Mouse (Mus musculus): Measurements from ENCODE around the gene Psmd8.
"Not testable (repeated sequence)": the region's sequence is repeated elsewhere in the genome, so short reads cannot be mapped to it uniquely, and the experiment has no call there.

The Psmd8 gene

DNA sequence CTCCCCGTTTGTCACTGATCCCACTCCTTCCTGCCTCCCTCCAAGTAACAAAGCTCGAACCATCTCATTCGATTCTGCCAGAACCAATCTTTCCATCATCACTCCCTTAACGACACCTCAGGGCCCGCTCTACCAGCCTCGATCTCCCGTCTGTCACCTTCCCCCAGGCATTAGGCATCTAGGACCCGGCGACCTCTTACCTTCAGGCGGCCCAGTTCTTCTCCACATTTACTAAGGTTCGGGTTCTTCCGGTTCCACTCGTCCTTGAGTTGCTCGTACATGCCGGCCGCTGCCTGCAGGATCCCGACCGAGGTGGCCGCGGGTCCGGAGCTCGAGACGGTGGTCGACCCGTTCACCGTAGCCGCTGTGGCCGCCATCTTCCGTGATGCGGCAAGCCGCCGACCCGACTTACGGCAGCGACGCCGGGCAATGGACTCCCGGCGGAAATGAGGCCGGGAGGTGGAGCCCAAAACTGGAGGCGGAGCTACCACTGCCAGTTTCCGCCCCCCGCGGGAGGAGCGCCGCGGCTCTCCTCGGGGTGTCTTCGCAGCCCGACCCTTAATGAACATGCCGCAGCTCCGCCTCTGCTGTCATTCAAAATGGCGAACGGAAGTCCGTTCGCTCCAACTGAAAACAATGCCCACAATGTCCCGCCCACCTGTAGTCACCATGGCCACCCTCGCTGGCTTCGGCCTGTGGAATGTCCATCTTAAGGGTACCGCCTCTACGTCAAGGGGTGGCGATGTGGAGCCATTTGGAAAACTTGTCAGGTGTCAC is at the start of gene Psmd8:
Psmd8 (minus strand) TSS at position 625 of the 777 bp plus-strand sequence.
- DNase-seq (ENCODE audit: low read depth) = peak; percentile 94

DNA sequence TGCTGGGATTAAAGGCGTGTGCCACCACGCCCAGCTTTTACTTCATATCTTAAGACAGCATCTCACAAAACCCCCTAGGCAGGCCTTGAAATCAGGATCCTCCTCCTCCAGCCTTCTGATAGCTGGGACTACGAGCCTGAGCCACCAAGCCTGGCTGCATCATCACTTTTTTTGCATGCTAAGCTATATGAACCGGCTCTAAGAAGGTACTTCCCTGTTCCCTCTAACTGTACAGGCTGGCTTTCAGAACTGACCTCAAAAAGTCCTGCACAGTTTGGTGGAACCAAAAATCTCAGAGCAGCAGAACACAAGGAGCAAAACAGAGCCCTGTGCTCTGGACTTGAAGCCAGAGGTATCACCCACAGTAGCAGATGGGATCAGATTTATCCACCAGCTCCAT is 47.7 kb upstream of the Psmd8 start:
- no peak for DNase-seq (ENCODE audit: low read depth)

DNA sequence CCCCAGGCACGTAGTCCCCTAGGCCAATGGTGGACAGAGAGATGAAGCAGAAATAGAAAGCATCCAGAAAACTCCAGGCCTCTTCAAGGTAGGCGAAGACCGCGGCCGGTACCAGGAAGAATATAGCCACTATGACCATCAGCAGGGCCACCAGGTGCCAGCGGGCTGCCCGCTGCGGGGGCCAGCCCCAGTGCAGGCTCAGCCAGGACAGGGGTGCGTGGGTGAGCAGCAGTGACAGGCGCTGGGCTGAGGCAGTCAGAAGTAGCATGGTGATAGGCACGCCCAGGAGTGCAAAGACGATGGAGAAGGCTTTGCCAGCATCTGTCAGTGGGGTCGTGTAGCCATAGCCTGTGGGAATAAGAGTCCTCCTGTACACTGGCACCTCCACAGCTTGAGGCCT is 45.0 kb upstream of the Psmd8 start:
- no peak for DNase-seq (ENCODE audit: low read depth)

- no peak for DNase-seq (ENCODE audit: low read depth)
These were observed 44.4 kb upstream of the Psmd8 start for GRCm38 (mm10) chr7:29224756-29225394.

GRCm38 (mm10) chr7:29214846-29215245 is 34.3 kb upstream of the Psmd8 start:
- DNase-seq (ENCODE audit: low read depth) = no peak

DNA sequence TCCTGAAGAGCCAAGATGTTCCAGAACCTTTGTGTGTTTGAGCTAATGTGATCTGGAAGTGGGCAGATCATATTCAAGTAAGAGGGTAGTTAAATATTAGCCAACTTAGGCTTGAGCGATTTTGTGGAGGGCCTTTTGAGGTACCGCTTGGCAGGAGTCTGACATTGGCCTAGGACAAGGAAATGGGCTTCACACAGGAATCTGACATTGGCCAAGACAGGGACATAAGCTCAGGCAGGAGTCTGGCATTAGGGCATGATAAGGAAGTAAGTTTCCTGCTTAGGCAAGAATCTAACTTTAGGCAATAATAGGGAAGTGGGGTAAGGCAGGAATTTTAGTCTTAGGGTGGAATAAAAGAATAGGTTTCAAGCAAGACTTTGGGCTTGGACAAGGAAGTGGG is 33.7 kb upstream of the Psmd8 start:
- DNase-seq (ENCODE audit: low read depth) = no peak

DNA sequence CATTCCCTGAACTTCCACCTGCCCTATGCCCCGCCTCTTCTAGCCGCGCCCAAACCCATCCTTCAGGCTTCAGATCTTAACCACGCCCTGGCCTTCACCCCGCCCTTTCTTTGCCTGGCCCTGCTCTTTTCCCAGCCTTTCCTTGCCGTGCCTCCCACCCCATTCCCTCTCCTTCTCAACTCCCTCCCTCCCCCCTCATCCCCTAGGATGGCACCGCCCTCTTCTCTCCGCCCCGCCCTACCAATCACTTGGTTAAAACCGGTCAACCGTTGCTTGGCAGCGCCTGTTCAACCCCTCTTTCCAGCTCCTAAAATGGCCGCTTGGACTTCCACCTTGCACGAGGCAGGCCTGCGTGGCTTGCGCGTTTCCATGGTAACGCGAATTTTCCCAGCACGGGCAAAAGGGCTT is 33.2 kb upstream of the Psmd8 start, which contains the start of gene Catsperg1:
Catsperg1 (minus strand) TSS at position 361 of the 408 bp plus-strand sequence.
- DNase-seq (ENCODE audit: low read depth) = no peak

DNA sequence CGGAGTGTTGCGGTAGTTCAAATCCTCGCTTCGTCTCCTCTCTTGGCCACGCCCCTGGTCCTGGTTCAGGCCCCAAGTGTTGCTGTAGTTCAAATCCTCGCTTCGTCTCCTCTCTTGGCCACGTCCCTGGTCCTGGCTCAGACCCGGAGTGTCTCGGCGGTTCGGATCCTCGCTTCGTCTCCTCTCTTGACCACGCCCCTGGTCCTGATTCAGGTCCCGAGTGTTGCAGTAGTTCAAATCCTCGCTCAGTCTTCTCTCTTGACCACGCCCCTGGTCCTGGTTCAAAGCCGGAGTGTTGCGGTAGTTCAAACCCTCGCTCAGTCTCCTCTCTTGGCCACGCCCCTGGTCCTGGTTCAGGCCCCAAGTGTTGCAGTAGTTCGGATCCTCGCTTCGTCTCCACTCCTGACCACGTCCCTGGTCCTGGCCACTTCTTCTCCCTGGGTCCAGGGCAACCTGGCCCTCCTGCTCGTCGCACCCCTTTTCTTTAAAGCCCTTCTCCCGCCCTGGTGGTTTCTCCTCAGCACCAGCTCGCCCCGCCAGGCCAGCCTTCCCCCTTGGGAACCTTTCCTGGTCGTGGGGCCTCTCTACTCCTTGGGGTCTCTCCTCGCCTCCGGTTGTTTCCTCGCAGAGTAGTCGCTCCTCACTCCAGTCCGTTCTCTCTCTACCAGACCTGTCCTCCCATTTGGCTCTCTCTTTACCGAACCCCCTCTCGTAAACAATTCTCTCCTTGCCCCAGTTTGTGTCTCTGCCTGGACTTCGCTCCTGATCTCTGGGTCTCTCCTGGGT is 32.5 kb upstream of the Psmd8 start:
- DNase-seq (ENCODE audit: low read depth) = not testable (repeated sequence)

GRCm38 (mm10) chr7:29212199-29212765 is 31.8 kb upstream of the Psmd8 start:
- DNase-seq (ENCODE audit: low read depth) = no peak

- peak; percentile 84 for DNase-seq (ENCODE audit: low read depth)
These were observed 31.1 kb upstream of the Psmd8 start for GRCm38 (mm10) chr7:29211415-29212198.

DNA sequence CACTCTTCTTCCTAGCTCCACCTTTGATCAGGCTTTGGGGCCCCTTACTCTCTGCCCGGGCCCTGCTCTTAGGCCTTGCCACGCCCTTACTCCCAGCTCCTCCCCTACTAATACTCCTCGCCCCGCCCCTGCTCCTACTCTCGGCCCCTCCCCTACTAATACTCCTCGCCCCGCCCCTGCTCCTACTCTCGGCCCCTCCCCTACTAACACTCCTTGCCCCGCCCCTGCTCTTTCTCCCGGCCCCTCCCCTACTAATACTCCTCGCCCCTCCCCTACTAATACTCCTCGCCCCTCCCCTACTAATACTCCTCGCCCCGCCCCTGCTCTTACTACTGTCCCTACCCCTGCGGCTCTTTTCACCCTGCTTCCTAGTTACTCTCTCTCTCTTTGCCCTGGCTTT is 30.5 kb upstream of the Psmd8 start:
- DNase-seq (ENCODE audit: low read depth) = not testable (repeated sequence)

- no peak for DNase-seq (ENCODE audit: low read depth)
These were observed 22.1 kb upstream of the Psmd8 start for GRCm38 (mm10) chr7:29202577-29202976.

DNA sequence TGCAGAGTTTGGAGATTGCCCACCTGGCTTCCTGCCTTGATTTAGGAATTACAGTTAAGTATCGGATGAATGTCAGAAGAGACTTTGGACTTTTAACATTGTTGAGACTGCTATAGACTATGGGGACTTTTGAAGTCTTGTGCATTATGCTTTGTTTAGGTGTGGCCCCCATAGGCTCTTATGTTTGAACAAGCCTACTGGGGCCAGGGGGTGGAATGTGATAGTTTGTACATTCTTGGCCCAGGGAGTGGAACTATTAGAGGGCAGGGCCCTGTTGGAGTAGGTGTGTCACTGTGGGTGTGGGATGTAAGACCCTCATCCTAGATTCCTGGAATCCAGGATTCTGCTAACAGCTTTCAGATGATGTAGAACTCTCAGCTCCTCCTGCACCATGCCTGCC is 13.7 kb upstream of the Psmd8 start:
- not testable (repeated sequence) for DNase-seq (ENCODE audit: low read depth)

DNA sequence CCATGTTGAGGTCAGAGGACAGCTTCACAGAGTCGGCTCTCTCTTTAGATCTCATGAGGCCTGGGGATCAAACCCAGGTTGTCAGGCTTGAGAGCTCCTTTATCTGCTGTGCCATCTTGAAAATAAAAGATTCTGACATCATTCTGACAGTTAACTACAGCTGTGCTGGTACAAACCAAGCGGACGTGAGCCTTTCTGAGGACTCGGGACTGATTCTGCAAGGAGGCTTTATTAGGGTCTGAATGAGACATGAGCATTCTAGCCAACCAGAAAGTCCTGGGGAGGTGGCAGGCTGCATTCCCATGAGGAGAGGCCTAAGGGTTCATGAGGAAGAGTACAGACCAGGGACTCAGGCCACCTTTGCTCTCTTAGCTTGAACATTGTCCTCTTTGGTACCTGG is 822 bp upstream of the Psmd8 start:
- not testable (repeated sequence) for DNase-seq (ENCODE audit: low read depth)

DNA sequence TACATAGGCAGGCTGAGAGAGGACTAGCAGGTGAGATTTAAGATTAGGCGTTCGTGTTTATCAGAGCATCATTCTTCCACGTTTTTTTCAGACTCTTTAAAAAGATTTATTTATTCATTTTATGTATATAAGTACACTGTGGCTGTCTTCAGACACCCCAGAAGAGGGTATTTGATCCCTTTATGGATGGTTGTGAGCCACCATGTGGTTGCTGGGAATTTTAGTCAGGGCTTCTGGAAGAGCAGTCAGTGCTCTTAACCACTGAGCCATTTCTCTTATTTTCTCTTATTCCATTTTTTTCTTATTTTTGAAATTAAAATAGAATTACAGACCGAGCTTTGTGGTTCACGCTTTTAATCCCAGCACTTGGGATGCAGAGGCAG is 344 bp upstream of the Psmd8 start:
- DNase-seq (ENCODE audit: low read depth) = no peak

GRCm38 (mm10) chr7:29179323-29179722 is 1.2 kb downstream of the Psmd8 start:
- peak; percentile 51 for DNase-seq (ENCODE audit: low read depth)

DNA sequence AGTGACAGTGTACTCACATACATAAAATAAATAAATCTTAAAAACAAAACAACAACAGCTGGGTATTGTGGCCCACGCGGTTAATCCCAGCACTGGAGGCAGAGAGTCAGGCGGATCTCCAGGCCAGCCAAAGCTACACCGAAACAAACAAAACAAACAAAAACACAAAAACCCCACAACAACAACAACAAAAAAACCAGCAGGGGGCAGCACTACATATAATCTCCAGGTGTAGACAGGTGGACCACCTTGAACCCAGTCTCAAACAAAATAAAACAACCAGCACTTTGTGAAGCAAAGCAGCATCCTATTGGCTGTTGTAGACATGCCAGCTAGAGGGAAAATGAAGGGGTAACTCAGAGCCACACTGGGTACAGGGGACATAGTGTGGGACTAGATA is 2.4 kb downstream of the Psmd8 start:
- no peak for DNase-seq (ENCODE audit: low read depth)

DNA sequence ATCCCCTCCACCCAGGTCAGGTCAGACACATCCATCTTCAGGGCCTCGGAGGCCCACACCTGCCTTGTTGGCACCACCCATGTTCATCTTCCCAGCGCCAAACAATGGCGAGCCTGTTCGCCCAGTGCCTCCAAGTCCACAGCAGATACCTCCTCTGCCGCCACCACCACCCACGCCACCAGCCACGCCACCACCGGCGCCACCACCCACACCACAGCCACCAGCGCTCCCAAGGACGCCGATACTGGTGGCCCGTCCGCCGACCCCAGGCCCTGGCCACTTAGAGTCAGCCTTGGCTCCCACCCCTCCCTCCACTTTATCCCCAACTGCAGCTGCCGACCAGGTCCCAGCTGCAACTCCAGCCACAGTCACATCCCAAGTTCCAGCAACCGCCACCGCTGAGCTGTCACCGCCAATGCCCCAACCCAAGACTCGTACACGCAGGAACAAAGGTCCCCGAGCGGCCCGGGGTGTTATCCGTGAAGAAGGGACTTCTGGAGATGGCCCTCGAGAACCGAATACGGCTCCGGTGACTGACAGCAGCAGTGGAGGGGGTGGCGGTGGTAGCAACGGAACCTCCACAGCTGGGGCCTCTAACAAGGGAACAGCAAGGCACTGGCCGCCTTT is 8.0 kb downstream of the Psmd8 start:
- no peak for DNase-seq (ENCODE audit: low read depth)

GRCm38 (mm10) chr7:29171562-29172097 is 8.9 kb downstream of the Psmd8 start:
- DNase-seq (ENCODE audit: low read depth) = no peak

GRCm38 (mm10) chr7:29170755-29171561 is 9.5 kb downstream of the Psmd8 start:
- DNase-seq (ENCODE audit: low read depth) = no peak
